Mouse (Mus musculus): ENCODE results near the gene Znfx1. TPM values are rescaled to one million over a fixed set of nuclear protein-coding genes. Genes with fewer than 3 reads are reported as not detected.
"Not testable (repeated sequence)": the region's sequence is repeated elsewhere in the genome, so short reads cannot be mapped to it uniquely, and the experiment has no call there.

The Znfx1 gene
- polyA plus RNA-seq, 1 experiment from 2014 or later: 7.0 TPM

- no peak overlapping the region for H3K27ac ChIP-seq (replicated peaks)
- H3K9me3 ChIP-seq: no peaks in the 10 kb centered on the region
- no peaks in the 10 kb centered on the region for H3K27me3 ChIP-seq (replicated peaks; ENCODE audit: low read depth, poor library complexity, severe bottlenecking)
- 90% methylated on average over 4 of the region's 4 CpGs for WGBS
- H3K36me3 ChIP-seq (replicated peaks): peaks cover 100% of the 10 kb centered on the region
- no peak for DNase-seq (ENCODE audit: low spot score)
- H3K4me3 ChIP-seq: no peak overlapping the region
- H3K4me1 ChIP-seq: no peaks in the 10 kb centered on the region
These were observed 32.3 kb downstream of the Znfx1 start for GRCm38 (mm10) chr2:167030507-167030906.

- no peak overlapping the region for H3K4me3 ChIP-seq
- H3K27me3 ChIP-seq (replicated peaks; ENCODE audit: low read depth, poor library complexity, severe bottlenecking): no peaks in the 10 kb centered on the region
- H3K4me1 ChIP-seq: no peaks in the 10 kb centered on the region
- no peaks in the 10 kb centered on the region for H3K9me3 ChIP-seq
- no peak overlapping the region for H3K27ac ChIP-seq (replicated peaks)
- DNase-seq (ENCODE audit: low spot score): no peak
- peaks cover 100% of the 10 kb centered on the region for H3K36me3 ChIP-seq (replicated peaks)
- 93% methylated on average over 7 of the region's 7 CpGs for WGBS
These were observed 34.3 kb downstream of the Znfx1 start for GRCm38 (mm10) chr2:167028553-167028952.

GRCm38 (mm10) chr2:167019396-167019795 lies 43.4 kb downstream of the Znfx1 start:
- no peak for DNase-seq (ENCODE audit: low spot score)
- no peaks in the 10 kb centered on the region for H3K27me3 ChIP-seq (replicated peaks; ENCODE audit: low read depth, poor library complexity, severe bottlenecking)
- peaks cover 78% of the 10 kb centered on the region for H3K36me3 ChIP-seq (replicated peaks)
- WGBS: 94% methylated on average over 10 of the region's 10 CpGs
- no peaks in the 10 kb centered on the region for H3K9me3 ChIP-seq
- no peak overlapping the region for H3K27ac ChIP-seq (replicated peaks)
- peaks cover 18% of the 10 kb centered on the region for H3K4me1 ChIP-seq
- no peak overlapping the region for H3K4me3 ChIP-seq

GRCm38 (mm10) chr2:167015382-167015718 lies 47.5 kb downstream of the Znfx1 start:
- Histone ChIP-seq H3K9me3 (no peaks in the 10 kb centered on the region), H3K4me3 (peak overlapping the region; percentile 100), H3K27me3 (replicated peaks; ENCODE audit: low read depth, poor library complexity, severe bottlenecking) (no peaks in the 10 kb centered on the region), H3K36me3 (replicated peaks) (peaks cover 38% of the 10 kb centered on the region), H3K4me1 (peaks cover 18% of the 10 kb centered on the region), H3K27ac (replicated peaks) (peak overlapping the region; percentile 84)
- under 1% methylated on average over 21 of the region's 21 CpGs for WGBS
- no peak for DNase-seq (ENCODE audit: low spot score)

- no peaks in the 10 kb centered on the region for H3K27me3 ChIP-seq (replicated peaks; ENCODE audit: low read depth, poor library complexity, severe bottlenecking)
- 3% methylated on average over 37 of the region's 37 CpGs for WGBS
- DNase-seq (ENCODE audit: low spot score): peak; percentile 94
- peaks cover 18% of the 10 kb centered on the region for H3K4me1 ChIP-seq
- H3K4me3 ChIP-seq: peak within 1 kb of the TSS; percentile 100
- H3K36me3 ChIP-seq (replicated peaks): peaks cover 33% of the 10 kb centered on the region
- no peaks in the 10 kb centered on the region for H3K9me3 ChIP-seq
- peak within 1 kb of the TSS; percentile 84 for H3K27ac ChIP-seq (replicated peaks)
These were observed 48.0 kb downstream of the Znfx1 start, which contains the start of gene Ddx27 for GRCm38 (mm10) chr2:167014702-167015381. TSS of gene Ddx27 (plus strand) at chr2:167015193.

- peaks cover 1% of the 10 kb centered on the region; the same call in 1 of the 2 replicates for H3K4me1 ChIP-seq
- H3K36me3 ChIP-seq (replicated peaks): no peaks in the 10 kb centered on the region
- no peak for DNase-seq (ENCODE audit: low spot score)
- H3K27me3 ChIP-seq (replicated peaks; ENCODE audit: low read depth, poor library complexity, severe bottlenecking): no peaks in the 10 kb centered on the region
- 92% methylated on average over 3 of the region's 3 CpGs for WGBS
- H3K27ac ChIP-seq (replicated peaks): no peak overlapping the region
- H3K9me3 ChIP-seq: no peaks in the 10 kb centered on the region
- H3K4me3 ChIP-seq: no peak overlapping the region
These were observed 52.3 kb downstream of the Znfx1 start for GRCm38 (mm10) chr2:167010546-167010945.

- Histone ChIP-seq H3K9me3 (no peaks in the 10 kb centered on the region), H3K4me1 (no peaks in the 10 kb centered on the region), H3K27ac (replicated peaks) (no peak overlapping the region), H3K27me3 (replicated peaks; ENCODE audit: low read depth, poor library complexity, severe bottlenecking) (no peaks in the 10 kb centered on the region), H3K36me3 (replicated peaks) (no peaks in the 10 kb centered on the region), H3K4me3 (no peak overlapping the region)
- 82% methylated on average over 4 of the region's 4 CpGs for WGBS
- no peak for DNase-seq (ENCODE audit: low spot score)
These were observed 53.3 kb downstream of the Znfx1 start for GRCm38 (mm10) chr2:167009483-167009882.

GRCm38 (mm10) chr2:167007565-167007964 lies 55.2 kb downstream of the Znfx1 start:
- H3K4me1 ChIP-seq; H3K4me3 ChIP-seq; H3K27me3 ChIP-seq (replicated peaks; ENCODE audit: low read depth, poor library complexity, severe bottlenecking); H3K36me3 ChIP-seq (replicated peaks); H3K9me3 ChIP-seq; H3K27ac ChIP-seq (replicated peaks); DNase-seq (ENCODE audit: low spot score): not testable (repeated sequence)
- 78% methylated on average over 4 of the region's 4 CpGs for WGBS

- H3K4me3 ChIP-seq: no peak overlapping the region
These were observed 55.8 kb downstream of the Znfx1 start for GRCm38 (mm10) chr2:167007001-167007491.

GRCm38 (mm10) chr2:167006355-167006754 lies 56.5 kb downstream of the Znfx1 start:
- 92% methylated on average over 2 of the region's 2 CpGs for WGBS
- Histone ChIP-seq H3K27me3 (replicated peaks; ENCODE audit: low read depth, poor library complexity, severe bottlenecking) (no peaks in the 10 kb centered on the region), H3K4me1 (no peaks in the 10 kb centered on the region), H3K9me3 (no peaks in the 10 kb centered on the region), H3K4me3 (no peak overlapping the region), H3K27ac (replicated peaks) (no peak overlapping the region), H3K36me3 (replicated peaks) (no peaks in the 10 kb centered on the region)
- DNase-seq (ENCODE audit: low spot score): no peak

More at GRCm38 (mm10) chr2:167007001-167007491, 55.8 kb downstream of the Znfx1 start:
- H3K9me3 ChIP-seq: no peaks in the 10 kb centered on the region
- DNase-seq (ENCODE audit: low spot score): no peak
- no peaks in the 10 kb centered on the region for H3K4me1 ChIP-seq
- no peaks in the 10 kb centered on the region for H3K36me3 ChIP-seq (replicated peaks)
- H3K27me3 ChIP-seq (replicated peaks; ENCODE audit: low read depth, poor library complexity, severe bottlenecking): no peaks in the 10 kb centered on the region
- H3K27ac ChIP-seq (replicated peaks): no peak overlapping the region
- 79% methylated on average over 13 of the region's 13 CpGs for WGBS

- Histone ChIP-seq H3K36me3 (replicated peaks) (no peaks in the 10 kb centered on the region), H3K4me1 (no peaks in the 10 kb centered on the region), H3K9me3 (no peaks in the 10 kb centered on the region), H3K27ac (replicated peaks) (no peak overlapping the region), H3K4me3 (no peak overlapping the region), H3K27me3 (replicated peaks; ENCODE audit: low read depth, poor library complexity, severe bottlenecking) (no peaks in the 10 kb centered on the region)
- WGBS: 50% methylated on average over 8 of the region's 8 CpGs
- peak; percentile 56 for DNase-seq (ENCODE audit: low spot score)
These were observed 58.5 kb downstream of the Znfx1 start for GRCm38 (mm10) chr2:167004099-167004854.

GRCm38 (mm10) chr2:167001486-167001885 lies 61.3 kb downstream of the Znfx1 start:
- Histone ChIP-seq H3K27ac (replicated peaks) (no peak overlapping the region), H3K36me3 (replicated peaks) (no peaks in the 10 kb centered on the region), H3K4me1 (peaks cover 4% of the 10 kb centered on the region), H3K9me3 (no peaks in the 10 kb centered on the region), H3K27me3 (replicated peaks; ENCODE audit: low read depth, poor library complexity, severe bottlenecking) (no peaks in the 10 kb centered on the region), H3K4me3 (no peak overlapping the region)
- DNase-seq (ENCODE audit: low spot score): peak; percentile 16
- 73% methylated on average over 9 of the region's 9 CpGs for WGBS

GRCm38 (mm10) chr2:166996533-166996894 lies 66.3 kb downstream of the Znfx1 start:
- peaks cover 41% of the 10 kb centered on the region for H3K4me1 ChIP-seq
- DNase-seq (ENCODE audit: low spot score): no peak
- H3K4me3 ChIP-seq: peak overlapping the region; percentile 100
- peak overlapping the region; percentile 97 for H3K27ac ChIP-seq (replicated peaks)
- H3K36me3 ChIP-seq (replicated peaks): no peaks in the 10 kb centered on the region
- 44% methylated on average over 8 of the region's 8 CpGs for WGBS
- H3K27me3 ChIP-seq (replicated peaks; ENCODE audit: low read depth, poor library complexity, severe bottlenecking): no peaks in the 10 kb centered on the region
- H3K9me3 ChIP-seq: no peaks in the 10 kb centered on the region
